Mouse (Mus musculus) liver, postnatal 0 days (tissue): ENCODE measurements at regions not wholly inside any gene's neighbourhood (a gene's known extent, or its start where the extent isn't known, plus 50 kb on each side); places are given as distances from the start of the nearest gene placed in this dataset.

Source experiments
- CTCF ChIP-seq: sonication (generic); IDR thresholded peaks from 2 replicates; pipeline ENCODE4 v1.5.1; 2016; ENCODE audit warnings: antibody characterized with exemption, low read depth
- EP300 ChIP-seq: IDR thresholded peaks from 2 replicates; pipeline ENCODE4 v1.6.1; 2016; ENCODE audit warnings: antibody characterized with exemption, low read depth, mild to moderate bottlenecking

- no peak for TF ChIP-seq CTCF
- TF ChIP-seq EP300 = no peak
Measured at GRCm38 (mm10) chr3:36743399-36743798, 53.4 kb upstream of the Trpc3 start.
